Mouse (Mus musculus) intestine, embryonic 16.5 days (tissue): Measurements from ENCODE around the gene Tut7. TPM values are rescaled to one million over a fixed set of nuclear protein-coding genes. Genes with fewer than 3 reads are reported as not detected.

Experiments used
- ATAC-seq: fragments of 200-750 bp; cut with Nextera tagmentation; 2 replicates; pipeline ENCODE4 v1.8.0; 2017; ENCODE audit warnings: moderate TSS enrichment, moderate library complexity
- H3K27ac ChIP-seq: fragments of 300-500 bp; sonication (generic); 2 replicates; pipeline ENCODE4 v1.5.1; 2014; ENCODE audit warnings: mild to moderate bottlenecking, low read length
- H3K27me3 ChIP-seq: fragments of 300-500 bp; sonication (generic); replicated peaks from 2 replicates; pipeline ENCODE4 v1.6.1; 2014; ENCODE audit warnings: low read length, control low read depth, mixed read lengths; ENCODE audit not compliant: control insufficient read depth, insufficient read depth
- H3K36me3 ChIP-seq: fragments of 300-500 bp; sonication (generic); 2 replicates; pipeline ENCODE4 v1.6.1; 2014; ENCODE audit warnings: low read length, control low read depth; ENCODE audit not compliant: control insufficient read depth, insufficient read depth
- H3K4me1 ChIP-seq: fragments of 300-500 bp; sonication (generic); 2 replicates; pipeline ENCODE4 v1.6.1; 2014; ENCODE audit warnings: low read length, control low read depth, mixed read lengths; ENCODE audit not compliant: control insufficient read depth, insufficient read depth
- H3K4me2 ChIP-seq: fragments of 300-500 bp; sonication (generic); 2 replicates; pipeline ENCODE4 v1.6.1; 2014; ENCODE audit warnings: low read depth, low read length, control low read depth
- H3K4me3 ChIP-seq: fragments of 300-500 bp; sonication (generic); 2 replicates; pipeline ENCODE4 v1.5.1; 2014; ENCODE audit warnings: mild to moderate bottlenecking, low read length
- H3K9ac ChIP-seq: fragments of 300-500 bp; sonication (generic); 2 replicates; pipeline ENCODE4 v1.6.1; 2014; ENCODE audit warnings: low read depth, low read length
- H3K9me3 ChIP-seq: fragments of 300-500 bp; sonication (generic); 2 replicates; pipeline ENCODE4 v1.6.1; 2016; ENCODE audit warnings: low read length, control low read depth; ENCODE audit not compliant: control insufficient read depth
- WGBS: fragments of 180-500 bp; shearing (Covaris S2); extraction: QIAGEN DNeasy Blood & Tissue Kit; methylation state at CpG from one replicate; pipeline ENCODE4 v1.1.7; 2014; 5-methylcytosine and 5-hydroxymethylcytosine counted together
- polyA plus RNA-seq: library from polyadenylated mRNA; unstranded; fragments of >200 nt; fragmentation: Nextera tagmentation; extraction: Ambion mirVana; gene quantifications from 2 replicates; pipeline ENCODE4 v1.2.1, GENCODE M21; 2015

The Tut7 gene
- polyA plus RNA-seq, 1 experiment from 2014 or later: 36.1 TPM

- Histone ChIP-seq H3K27ac (no peak overlapping the region), H3K4me2 (no peak overlapping the region), H3K36me3 (peaks cover 12% of the 10 kb centered on the region), H3K27me3 (no peaks in the 10 kb centered on the region), H3K4me1 (peaks cover 17% of the 10 kb centered on the region), H3K9ac (no peak overlapping the region), H3K4me3 (no peak overlapping the region), H3K9me3 (no peaks in the 10 kb centered on the region)
- 81% methylated on average over 3 of the region's 3 CpGs for WGBS
- ATAC-seq: peak; percentile 5; the same call in 1 of the 2 replicates
Measured at GRCm38 (mm10) chr13:59775168-59775567, 47.8 kb downstream of the Tut7 start.

DNA sequence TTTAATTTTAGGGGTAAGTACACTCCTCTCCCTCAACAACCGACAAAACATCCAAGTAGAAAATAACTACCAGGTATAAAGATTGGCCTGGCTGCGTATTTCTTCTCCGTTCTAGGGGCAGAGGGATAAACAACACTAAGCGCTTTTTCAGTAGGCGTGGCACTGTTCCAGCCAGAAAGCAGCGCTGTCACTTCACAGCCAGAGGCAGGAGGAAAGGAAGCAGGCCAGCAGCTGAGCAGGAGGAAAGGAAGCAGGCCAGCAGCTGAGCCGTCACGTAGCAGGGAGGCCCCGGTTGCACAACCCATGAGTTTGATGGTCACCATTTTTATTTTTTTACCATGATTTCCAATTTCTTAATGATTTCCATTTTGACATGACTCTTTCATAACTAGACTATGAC lies 51.7 kb downstream of the Tut7 start:
- H3K4me3 ChIP-seq: no peak overlapping the region
- peak overlapping the region; percentile 99 for H3K27ac ChIP-seq
- H3K27me3 ChIP-seq: no peaks in the 10 kb centered on the region
- no peak overlapping the region for H3K4me2 ChIP-seq
- no peaks in the 10 kb centered on the region; the same call in 1 of the 2 replicates for H3K36me3 ChIP-seq
- ATAC-seq: 0 out of 2 replicates have a peak, but pooled peaks have one; percentile 10
- no peaks in the 10 kb centered on the region for H3K9me3 ChIP-seq
- WGBS: 24% methylated on average over 9 of the region's 9 CpGs
- peaks cover 42% of the 10 kb centered on the region for H3K4me1 ChIP-seq
- H3K9ac ChIP-seq: peak overlapping the region; percentile 23; the same call in 1 of the 2 replicates

GRCm38 (mm10) chr13:59770847-59771246 lies 52.1 kb downstream of the Tut7 start:
- peak overlapping the region; percentile 77 for H3K4me2 ChIP-seq
- H3K4me3 ChIP-seq: peak overlapping the region; percentile 86; the same call in 1 of the 2 replicates
- peak overlapping the region; percentile 99 for H3K27ac ChIP-seq
- H3K36me3 ChIP-seq: no peaks in the 10 kb centered on the region; the same call in 1 of the 2 replicates
- peak overlapping the region; percentile 23; the same call in 1 of the 2 replicates for H3K9ac ChIP-seq
- H3K4me1 ChIP-seq: peaks cover 46% of the 10 kb centered on the region
- H3K27me3 ChIP-seq: no peaks in the 10 kb centered on the region
- WGBS: 45% methylated on average over 9 of the region's 9 CpGs
- no peak for ATAC-seq
- H3K9me3 ChIP-seq: no peaks in the 10 kb centered on the region

- Histone ChIP-seq H3K27ac (peak overlapping the region; percentile 99), H3K9me3 (no peaks in the 10 kb centered on the region), H3K4me3 (peak overlapping the region; percentile 86), H3K36me3 (no peaks in the 10 kb centered on the region; the same call in 1 of the 2 replicates), H3K27me3 (no peaks in the 10 kb centered on the region), H3K4me1 (peaks cover 50% of the 10 kb centered on the region), H3K4me2 (peak overlapping the region; percentile 77), H3K9ac (peak overlapping the region; percentile 92)
- WGBS: under 1% methylated on average over 28 of the region's 28 CpGs
- peak; percentile 79 for ATAC-seq
Measured at GRCm38 (mm10) chr13:59770164-59770562, 52.8 kb downstream of the Tut7 start.

DNA sequence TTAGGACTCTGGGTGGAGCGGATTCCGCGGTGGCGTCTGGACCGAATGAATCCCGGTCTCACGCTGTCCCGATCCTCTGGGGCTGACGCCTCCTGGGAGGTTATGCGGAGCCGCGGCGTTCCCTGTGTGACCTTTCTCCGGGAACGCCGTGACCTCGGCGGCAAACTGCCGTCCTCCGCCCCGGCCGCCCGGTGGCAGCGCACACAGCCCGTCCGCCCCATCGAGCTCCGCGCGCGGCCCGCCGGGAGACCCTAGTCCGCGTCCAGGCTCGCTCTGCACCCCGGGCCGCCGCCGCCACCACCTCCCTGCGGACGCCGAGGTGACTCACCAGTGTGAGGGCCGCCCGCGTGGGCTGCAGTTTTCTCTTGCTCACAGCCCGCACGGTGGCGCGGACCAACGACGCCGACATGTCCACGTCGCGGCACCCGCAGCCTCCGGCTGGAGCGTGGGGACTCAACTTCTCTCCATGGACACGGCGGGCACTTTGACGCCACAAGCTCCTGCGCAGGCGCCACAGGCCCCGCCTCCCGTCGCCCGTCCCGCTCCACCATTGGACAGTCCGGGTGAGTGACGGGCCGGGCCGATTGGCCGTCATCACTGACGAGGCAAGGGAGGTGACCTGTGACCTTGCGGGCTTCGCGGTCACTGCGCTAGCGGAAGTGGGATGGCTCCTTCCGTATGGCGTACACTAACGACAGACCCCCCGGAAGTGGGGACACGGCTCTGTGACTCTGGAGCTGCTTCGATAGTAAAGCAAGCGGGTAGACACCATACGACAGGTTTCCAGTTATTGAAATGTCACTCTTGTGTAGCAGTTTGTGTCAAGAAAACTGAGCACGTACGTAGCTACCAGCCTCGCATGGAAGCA lies 53.4 kb downstream of the Tut7 start, which contains the start of gene Isca1:
TSS of gene Isca1 (minus strand) at position 515 of the 868 bp plus-strand sequence.
- Histone ChIP-seq H3K9me3 (no peaks in the 10 kb centered on the region), H3K36me3 (no peaks in the 10 kb centered on the region; the same call in 1 of the 2 replicates), H3K27ac (peak within 1 kb of the TSS; percentile 99), H3K9ac (peak within 1 kb of the TSS; percentile 92), H3K4me3 (peak within 1 kb of the TSS; percentile 86), H3K4me1 (peaks cover 50% of the 10 kb centered on the region), H3K27me3 (no peaks in the 10 kb centered on the region), H3K4me2 (peak within 1 kb of the TSS; percentile 77)
- peak; percentile 96 for ATAC-seq
- under 1% methylated on average over 86 of the region's 91 CpGs for WGBS

DNA sequence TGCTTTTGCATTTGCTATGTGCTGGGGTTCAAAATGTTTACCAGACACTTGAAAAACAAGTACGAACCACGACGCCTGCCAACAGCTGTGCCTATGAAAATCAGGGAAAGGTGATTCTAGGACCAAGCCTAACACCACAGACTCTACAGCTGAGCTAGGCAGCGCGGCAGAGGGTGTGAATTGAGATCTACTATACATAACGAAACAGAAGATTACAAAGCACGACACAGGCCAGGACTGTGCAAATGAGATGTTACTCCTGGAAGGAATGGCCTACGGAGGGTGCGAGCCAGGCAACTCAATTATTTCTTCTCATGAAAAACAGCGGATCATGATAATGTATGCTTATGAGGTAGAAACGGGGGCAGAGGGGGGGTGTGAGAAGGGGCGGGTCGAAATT lies 54.4 kb downstream of the Tut7 start:
- Histone ChIP-seq H3K27me3 (no peaks in the 10 kb centered on the region), H3K9me3 (no peaks in the 10 kb centered on the region), H3K9ac (peak overlapping the region; percentile 92), H3K4me2 (peak overlapping the region; percentile 67), H3K4me3 (peak overlapping the region; percentile 86), H3K27ac (no peak overlapping the region), H3K36me3 (no peaks in the 10 kb centered on the region), H3K4me1 (peaks cover 50% of the 10 kb centered on the region)
- 23% methylated on average over 13 of the region's 13 CpGs for WGBS
- no peak for ATAC-seq

GRCm38 (mm10) chr13:59766786-59767515 lies 56.0 kb downstream of the Tut7 start:
- Histone ChIP-seq H3K4me1 (peaks cover 50% of the 10 kb centered on the region), H3K27ac (peak overlapping the region; percentile 73), H3K4me2 (peak overlapping the region; percentile 67), H3K4me3 (0 out of 2 replicates have a peak overlapping the region, but pooled peaks have one; percentile 11), H3K9ac (no peak overlapping the region), H3K27me3 (no peaks in the 10 kb centered on the region), H3K36me3 (peaks cover 3% of the 10 kb centered on the region; the same call in 1 of the 2 replicates), H3K9me3 (no peaks in the 10 kb centered on the region)
- 58% methylated on average over 11 of the region's 11 CpGs for WGBS
- ATAC-seq: 0 out of 2 replicates have a peak, but pooled peaks have one; percentile 22

- Histone ChIP-seq H3K36me3 (peaks cover 5% of the 10 kb centered on the region; the same call in 1 of the 2 replicates), H3K27ac (no peak overlapping the region), H3K4me1 (peaks cover 24% of the 10 kb centered on the region), H3K4me3 (no peak overlapping the region), H3K4me2 (no peak overlapping the region), H3K9ac (no peak overlapping the region), H3K27me3 (no peaks in the 10 kb centered on the region), H3K9me3 (no peaks in the 10 kb centered on the region)
- ATAC-seq: no peak
- WGBS: 90% methylated on average over 7 of the region's 7 CpGs
Measured at GRCm38 (mm10) chr13:59762791-59763190, 60.2 kb downstream of the Tut7 start.

- no peaks in the 10 kb centered on the region for H3K27me3 ChIP-seq
- no peaks in the 10 kb centered on the region for H3K4me1 ChIP-seq
- WGBS: 91% methylated on average over 7 of the region's 7 CpGs
- no peak overlapping the region for H3K4me3 ChIP-seq
- H3K36me3 ChIP-seq: 0 out of 2 replicates have a peak, but pooled peaks cover 10% of the 10 kb centered on the region
- H3K9me3 ChIP-seq: no peaks in the 10 kb centered on the region
- H3K27ac ChIP-seq: no peak overlapping the region
- no peak for ATAC-seq
- H3K9ac ChIP-seq: no peak overlapping the region
- no peak overlapping the region for H3K4me2 ChIP-seq
Measured at GRCm38 (mm10) chr13:59756906-59757305, 66.0 kb downstream of the Tut7 start.
